Mouse (Mus musculus) lung, postnatal 10 days (tissue): Measurements from ENCODE around the gene Il6st.
"Not testable (repeated sequence)": the region's sequence is repeated elsewhere in the genome, so short reads cannot be mapped to it uniquely, and the experiment has no call there.

ENCODE experiments used
- DNase-seq: peaks from one replicate; pipeline ENCODE4 v3.0.0; 2021

The Il6st gene

DNA sequence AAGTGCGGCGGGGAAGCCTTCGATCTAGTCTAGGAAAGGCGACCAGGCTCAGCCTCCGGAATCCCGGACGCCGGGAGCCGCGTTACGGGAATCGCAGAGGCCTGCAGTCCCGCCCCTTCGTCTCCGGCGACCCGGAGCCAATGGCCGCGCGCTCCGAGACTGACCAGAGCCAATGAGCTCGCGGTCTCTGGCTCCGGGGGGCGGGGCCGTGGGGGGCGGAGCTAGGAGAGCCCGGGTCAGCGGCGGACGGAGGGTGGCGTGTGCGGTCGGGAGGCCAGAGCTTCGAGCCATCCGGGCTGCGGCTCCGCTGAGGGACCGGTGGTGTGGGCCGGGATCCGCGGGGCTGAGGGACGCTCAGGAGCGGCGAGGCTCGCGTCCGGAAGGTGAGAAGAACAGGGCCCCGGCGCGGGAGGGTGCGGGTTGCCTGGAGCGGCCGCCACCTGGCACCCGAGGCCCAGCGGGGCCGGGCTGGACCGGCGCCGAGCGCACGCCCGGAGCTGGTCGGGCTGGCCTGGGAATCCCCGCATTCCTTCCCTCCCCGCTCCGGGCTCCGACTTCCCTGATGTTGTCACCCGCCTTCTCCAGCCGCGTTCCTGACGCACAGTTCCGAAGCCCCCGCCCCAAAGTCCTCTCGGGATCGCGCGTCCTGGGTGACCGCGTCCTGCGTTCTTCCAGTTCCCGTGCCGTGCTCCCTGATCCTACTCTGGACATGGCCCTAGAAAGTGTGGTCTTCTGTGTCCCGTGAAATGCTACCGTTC, at the start of gene Il6st:
Gene Il6st (plus strand): TSS at position 203 of the 758 bp plus-strand sequence.
- peak; percentile 99 for DNase-seq

DNA sequence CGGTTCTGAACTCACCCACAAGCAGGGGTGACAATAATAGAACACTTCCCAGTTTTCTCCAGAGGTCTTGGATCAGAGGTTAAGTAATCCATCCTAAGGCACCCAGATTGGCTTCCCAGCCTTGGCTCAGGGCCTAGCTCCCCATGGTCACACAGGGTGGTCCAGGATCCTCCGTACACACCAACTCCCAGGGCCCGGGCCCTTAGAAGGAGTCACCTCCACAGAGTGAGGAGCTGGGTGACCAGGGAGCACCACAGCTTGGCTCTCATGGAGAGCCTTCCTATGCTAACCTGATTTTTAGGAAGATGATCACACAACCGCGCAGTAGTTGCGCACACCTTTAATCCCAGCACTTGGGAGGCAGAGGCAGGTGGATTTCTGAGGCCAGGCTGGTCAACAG, 48.0 kb upstream of the Il6st start:
- no peak for DNase-seq

DNA sequence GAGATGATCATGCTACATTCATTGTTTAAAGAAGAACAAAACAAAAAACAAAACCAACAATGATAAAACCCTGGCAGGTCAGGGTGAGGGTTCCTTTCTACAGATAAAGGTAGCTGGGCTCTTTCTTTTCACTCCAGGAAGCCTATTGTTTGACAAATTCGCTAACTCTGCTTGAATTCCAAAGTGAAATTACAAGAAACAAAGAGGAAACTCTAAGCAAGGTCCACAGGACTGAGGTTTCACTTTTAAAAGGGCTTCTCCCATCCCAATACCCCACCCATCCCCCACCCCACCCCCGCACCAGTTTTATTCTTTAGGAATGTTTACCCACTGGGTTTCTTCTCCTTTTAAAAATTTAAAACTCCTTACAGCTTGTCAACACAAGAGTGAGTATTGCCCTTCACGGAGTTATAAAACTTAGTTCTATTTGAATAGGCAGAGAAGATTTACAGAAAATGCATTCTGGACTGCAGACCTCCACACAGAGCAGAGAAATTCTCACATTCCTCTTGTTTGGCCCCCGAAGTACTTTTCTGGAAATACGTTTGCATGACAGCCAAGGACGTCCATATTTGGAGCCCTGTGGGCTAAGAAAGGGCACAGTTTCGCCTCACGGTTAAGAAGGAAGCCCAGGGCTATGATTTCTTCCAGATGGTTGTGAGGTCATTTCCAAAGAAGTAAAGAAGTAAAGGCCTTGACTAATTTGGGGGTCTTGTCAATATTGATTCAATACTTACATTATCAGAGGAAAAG, 47.3 kb upstream of the Il6st start:
- no peak for DNase-seq

DNA sequence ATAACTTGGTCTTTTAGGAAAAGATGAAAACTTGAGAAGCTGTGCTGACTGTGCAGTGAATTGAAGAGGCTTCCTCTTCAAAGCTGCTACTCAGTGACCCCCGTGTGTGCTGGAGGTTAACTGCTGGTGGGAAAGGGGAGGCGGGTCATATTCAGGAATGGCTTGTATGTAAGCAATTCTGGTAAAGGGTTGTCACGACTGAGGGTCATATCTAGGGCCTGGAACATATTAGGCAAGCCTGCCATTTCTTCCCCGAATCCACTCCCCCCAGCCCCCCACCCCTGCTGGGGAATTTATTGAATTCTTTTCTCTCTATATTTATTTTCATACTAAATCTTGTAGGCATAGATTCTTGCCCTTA, 46.7 kb upstream of the Il6st start:
- DNase-seq: no peak

DNA sequence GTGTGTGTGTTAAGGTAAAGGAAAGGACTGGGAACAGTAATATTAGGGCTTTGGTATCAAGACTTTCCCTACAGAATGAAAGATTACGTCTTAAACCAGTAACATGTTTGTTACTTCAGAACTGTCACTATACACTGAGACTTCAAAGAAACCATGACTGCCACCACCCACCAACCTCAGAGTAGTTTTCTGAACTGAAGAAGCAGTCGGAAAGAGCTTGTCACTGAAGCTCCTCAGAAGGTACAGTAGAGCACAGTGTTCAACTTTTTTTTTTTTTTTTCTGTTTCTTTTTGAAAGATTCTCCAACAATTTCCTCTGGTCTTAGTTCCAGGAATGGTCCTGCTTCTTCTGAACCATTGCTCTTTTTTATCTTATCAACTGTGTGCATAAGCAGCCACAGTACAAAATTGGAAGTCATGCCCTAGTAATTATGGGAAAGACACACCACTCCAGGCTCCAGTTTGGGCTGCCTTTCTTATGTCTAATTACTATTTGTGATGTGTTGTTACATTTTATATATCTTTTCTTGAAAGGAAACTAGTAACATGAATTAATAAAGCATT, 45.9 kb upstream of the Il6st start:
- no peak for DNase-seq

DNA sequence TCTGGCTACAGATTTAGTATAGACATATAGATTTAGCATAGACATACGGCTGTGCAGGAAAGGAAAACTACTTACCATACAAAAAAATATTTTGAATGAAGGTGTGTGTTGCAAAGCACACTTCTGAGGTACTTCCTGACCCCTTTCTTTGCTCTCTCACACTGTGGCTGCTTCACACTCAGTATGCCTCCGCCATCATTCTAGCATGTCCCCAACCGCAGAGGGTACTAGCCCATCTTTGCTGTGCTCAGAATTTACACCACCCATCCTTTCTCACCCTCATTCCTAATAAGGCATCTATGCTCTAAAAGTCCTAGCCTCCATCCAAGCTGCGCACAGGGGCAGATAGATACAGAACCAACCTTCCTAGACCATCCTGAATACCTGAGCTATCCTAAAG, 45.3 kb upstream of the Il6st start:
- no peak for DNase-seq

DNA sequence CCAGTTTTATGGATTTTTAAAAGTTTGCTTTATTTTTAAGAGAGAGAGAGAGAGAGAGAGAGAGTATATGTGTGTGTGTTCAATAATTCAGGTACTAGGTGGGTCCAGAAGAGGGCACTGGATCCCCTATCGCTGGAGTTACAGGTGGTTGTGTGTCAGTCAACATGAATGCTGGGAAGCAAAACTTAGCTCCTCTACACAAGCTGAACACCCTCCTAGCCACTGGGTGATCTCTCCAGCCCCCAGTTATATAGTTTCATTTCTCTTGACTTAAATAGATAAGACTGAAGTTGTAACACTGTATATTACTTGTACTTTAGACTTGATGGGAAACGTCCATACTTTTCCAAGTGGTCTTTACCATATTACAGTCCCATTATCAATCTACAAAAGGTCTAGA, 39.7 kb upstream of the Il6st start:
- DNase-seq: no peak

DNA sequence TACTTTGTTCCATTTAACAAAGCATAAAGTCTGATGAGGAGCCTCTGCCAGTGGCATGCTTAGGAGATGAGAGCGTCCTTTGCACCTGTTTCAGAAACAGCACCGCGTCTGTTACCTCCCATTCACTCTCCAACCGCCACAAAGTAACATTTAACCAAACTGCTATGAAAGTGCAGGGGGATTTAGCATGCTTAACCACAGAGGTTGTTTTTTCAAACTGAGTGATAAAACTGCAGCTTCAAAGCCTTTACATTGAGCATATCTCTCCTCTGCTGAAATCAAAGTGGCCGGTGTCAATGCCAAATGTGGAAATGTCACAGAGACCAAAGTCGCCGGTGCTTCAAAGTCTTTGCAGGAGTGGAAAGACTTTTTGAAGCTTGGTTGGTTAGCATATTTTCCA, 39.2 kb upstream of the Il6st start:
- DNase-seq: no peak

DNA sequence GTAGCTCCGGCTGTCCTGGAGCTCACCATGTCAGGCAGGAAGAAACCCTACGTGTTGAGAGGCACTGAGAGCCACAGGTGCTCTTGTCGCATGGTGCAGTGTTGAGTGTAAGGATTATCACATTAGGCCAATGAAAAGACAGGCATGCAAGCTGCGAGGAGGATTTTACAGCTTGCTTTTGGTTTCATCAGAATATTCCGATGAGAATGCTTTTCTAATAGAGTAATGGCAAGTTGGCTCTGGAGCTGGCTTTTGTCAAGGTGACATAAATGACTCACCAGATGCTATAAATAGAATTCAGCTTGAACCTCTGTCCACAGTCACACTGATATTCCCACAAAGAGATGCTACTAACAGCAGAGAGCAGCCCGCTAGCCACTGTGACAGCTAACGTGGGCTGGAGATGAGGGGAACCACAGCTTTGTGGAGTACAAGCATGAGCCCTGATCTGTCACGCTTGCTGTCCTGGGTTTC, 38.7 kb upstream of the Il6st start:
- no peak for DNase-seq

DNA sequence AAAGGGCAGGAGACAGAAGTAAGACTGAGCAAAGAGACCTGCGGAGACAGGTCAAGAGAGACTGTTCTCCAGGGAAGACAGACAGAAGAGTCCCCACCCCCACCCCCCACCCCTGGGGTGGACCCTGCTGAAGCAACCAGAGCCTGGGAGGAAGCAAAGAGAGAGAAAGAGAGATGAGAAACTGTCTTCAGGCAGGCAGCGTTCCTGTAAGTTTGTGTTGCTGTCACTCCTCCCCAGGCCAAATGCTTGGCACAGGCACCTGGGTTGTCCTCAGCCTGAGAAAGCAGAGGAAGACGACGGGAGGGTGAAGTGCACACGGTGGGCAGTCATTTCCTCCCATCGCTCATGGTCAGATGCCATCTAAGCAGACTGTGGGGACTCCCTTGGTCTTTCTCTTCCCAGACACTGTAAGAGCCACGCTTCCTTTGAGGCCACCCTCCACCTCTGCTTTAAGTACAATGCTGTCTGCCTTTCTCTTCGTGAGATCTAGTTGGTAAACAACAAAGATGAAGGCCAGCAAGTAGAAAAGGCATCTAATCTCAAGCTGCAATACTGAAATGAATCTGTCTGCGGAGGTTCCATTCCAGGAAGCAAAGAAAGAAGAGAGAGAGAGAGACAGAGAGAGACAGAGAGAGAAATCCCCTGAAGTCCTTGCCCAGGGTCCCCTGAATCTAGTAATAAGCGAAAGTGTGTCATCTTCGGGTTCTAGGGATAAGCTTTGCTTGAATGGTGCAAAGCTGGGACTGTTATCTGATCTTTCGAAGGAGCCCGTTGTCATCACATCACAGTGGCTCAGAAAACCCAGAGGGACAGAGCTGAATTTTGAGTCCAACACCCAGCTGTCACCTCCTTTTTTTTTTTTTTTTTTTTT, 37.4 kb upstream of the Il6st start:
- no peak for DNase-seq

DNA sequence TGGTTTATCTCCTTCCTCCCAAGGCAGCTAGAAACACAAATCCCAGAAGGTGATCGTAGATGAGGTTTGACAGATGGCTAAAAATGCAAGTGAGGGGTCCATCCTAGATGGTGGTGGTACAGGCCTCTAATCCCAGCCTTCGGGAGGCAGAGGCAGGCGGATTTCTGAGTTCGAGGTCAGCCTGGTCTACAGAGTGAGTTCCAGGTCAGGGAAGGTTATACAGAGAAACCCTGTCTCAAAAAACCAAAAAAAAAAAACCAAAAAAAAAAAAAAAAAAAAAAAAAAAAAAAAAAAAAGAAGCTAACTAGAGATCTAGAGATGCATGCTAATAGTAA, 36.8 kb upstream of the Il6st start:
- not testable (repeated sequence) for DNase-seq

DNA sequence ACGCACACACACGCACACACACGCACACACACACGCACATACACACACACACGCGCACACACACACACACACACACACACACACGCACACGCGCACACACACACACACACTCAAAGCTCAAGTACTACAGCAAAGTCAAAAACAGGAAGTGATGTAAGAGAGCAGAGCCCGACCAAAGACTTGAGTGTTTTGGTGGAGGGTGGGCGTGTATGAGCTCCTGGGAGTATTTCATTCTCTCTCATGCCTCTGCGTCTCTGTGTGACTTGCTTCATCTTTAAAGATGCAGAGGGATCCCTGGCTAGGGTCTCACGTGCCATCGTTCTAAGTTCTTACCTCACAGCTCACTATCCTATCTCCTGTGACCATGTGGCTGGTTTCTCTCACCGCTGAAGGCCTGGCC, 36.3 kb upstream of the Il6st start:
- DNase-seq: no peak

DNA sequence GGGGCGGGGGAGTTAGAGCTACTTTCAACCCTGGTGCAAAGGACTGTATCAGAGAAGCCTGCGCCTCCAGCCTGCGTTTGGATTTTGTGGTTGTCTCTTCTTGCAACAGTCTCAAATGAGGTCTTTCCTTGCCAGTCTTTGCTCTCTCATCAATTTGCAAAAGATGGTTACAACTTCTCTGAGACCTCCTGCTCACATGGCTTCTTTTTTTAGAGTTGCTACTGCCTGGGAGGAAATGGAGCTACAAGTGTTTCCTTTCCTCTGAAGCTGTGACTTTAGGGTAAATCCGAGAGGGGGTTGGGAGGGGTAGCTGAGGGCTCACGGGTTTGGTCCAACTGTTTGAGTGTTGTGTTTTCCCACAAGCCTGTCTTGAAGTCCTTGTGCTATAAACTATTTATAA, 30.6 kb upstream of the Il6st start:
- peak; percentile 51 for DNase-seq

DNA sequence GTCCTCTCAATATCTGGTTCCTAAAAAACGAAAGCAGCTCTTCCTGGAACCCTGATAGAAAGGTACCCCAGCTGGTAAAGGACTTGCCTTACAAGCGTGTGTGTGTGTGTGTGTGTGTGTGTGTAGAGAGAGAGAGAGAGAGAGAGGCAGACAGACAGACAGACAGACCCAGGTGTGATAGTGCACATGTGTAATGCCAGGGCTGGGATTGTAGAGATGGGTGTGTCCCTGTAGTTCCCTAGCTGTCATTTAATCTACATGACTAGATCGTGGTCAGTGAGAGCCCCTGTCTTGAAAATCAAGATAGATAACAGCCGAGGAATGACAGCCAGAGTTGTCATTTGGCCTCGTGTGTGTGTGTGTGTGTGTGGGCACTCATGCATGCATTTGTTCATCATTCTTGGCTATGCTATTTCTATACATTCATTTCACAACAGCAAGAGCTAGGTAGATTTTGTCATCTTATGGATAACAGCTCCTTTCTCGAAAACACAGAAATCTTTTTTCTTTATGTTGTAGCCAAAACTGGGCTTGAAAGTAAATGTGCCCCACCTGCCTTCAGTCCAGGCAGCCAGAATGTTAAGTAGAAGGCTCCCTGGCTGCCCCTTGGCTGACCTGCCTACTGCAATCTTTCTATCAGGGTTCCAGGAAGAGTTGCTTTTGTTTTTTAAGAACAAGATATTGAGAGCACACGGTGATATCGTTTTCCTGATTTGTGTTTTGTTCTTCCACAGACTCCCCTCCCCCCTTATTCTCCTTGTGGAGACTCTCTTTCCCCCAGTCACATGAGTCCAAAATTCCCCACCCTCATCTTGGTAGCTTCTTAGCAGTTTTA, 28.4 kb upstream of the Il6st start:
- no peak for DNase-seq

DNA sequence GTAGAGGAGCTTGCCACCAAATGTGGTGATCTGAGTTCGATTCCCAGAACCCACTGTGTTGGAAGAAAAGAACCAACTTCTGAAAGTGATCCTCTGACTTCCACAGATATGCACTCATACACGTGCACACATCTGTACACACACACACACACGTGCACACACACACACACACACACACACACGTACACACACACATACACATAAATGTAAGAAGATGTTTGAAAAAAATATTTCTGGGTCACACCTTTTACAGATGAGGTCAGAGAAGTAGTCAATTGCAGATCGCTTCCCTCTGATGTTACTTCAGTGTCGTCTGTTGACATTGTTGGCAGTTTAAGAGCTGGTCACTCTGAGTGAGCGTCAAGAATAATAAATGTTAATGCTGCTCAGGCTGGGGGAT, 27.6 kb upstream of the Il6st start:
- DNase-seq: no peak

DNA sequence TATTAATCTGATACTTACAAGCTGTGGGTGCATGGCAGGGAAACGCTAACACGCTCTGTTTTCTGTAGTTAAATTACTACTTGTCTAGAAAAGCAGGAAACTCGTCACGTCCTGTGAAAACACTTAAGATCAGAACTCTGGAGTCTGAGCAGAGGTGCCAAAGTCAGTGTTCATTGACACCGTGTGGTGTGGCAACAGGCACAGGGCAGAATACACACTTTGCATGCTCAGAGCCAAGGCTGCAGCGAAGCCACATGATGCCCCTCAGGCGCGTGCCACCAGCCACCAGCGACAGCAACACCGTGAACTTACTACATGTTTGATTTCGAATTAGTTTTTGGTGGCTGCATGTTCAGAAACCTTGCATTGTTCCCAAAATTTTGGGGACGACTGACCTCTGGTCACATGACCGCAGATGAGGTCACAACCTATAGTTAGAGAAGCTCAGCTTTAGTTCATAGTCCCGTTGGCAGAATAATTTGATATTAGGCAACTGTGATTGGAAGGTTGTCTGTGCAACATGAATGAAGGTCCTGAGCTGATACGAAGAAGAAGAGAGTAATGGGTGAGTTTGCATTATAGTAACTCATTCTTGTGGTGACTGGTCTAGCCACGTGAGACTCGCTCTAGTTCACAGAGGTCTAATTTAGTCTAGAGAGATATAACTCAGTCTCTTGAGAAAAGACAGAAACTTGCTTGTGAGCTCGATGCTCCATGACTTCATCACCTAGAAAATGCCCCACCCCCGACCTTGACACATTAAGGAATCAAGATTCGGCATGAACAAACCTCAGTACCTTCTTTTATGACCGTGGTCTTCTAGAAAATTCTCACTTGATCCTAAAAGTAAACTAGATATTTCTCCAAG, 25.6 kb upstream of the Il6st start:
- DNase-seq: no peak

DNA sequence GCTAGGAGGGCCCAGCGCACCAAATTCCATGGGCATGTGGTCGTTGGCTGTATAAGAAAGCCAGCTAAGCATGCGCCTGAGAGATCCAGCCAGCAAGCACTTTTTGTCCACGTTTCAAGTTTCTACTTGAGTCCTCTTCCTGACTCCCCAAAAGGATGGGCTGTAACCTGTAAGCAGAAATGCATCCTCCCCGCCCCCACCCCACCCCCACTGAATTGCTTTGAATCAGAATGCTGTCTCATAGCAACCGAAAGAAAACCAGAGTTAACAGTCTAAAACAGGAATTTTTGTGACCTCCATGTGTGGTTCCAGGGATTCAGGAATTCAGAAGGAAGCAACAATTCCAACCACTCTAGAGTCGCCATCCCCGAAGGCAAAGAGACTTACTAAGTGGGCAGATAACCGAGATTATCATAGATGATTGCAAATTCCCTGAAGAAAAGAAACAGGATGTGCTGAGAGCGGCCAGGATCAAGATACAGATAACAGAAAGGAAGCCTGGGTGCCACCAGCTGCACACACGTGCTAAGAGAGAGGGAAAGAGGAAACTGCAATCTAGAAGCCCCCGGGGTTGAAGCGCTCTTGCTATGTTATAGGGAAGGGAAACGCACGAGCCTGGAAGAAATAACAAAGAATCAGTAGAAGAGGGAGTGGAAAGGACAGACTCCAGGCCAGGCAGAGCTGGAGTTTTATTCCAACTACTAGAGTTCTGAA, 24.6 kb upstream of the Il6st start:
- DNase-seq: no peak

DNA sequence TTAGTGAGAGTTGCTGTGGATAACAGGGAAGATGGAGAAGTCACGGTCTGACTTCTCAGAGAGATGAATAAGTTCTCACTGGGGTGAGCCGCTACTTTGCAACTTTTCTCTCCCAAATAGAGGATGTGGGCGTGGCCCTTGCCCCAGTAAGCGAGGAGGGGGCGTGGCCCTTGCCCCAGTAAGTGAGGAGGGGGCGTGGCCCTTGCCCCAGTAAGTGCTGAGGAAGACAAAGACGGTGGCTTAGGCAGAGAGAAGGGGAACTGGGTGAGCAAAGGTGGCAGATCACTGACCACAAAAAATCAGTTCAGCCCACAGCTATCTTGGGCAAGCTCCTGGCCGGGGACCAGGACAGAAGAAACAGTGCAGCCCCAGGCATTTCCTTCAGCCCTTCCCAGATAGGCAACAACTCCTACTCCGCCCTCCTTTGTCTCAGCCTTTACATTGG, 23.9 kb upstream of the Il6st start:
- peak; percentile 74 for DNase-seq

DNA sequence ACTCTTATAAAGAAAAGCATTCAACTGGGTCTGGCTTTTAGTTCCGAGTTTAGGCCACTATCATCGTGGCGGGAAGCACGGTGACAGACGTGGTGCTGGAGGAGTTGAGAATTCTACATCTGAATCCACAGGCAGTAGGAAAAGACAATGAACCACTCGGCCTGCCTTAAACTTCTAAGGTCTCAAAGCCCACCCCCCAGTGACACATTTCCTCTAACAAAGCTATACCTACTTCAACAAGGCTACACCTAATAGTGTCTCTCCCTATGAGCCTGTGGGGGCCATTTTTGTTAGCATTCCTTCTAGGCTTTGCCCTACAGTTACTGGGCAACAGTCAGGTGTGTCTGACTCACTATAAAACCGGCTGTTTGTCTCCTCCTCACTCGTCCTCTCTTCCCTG, 23.2 kb upstream of the Il6st start:
- DNase-seq: no peak

DNA sequence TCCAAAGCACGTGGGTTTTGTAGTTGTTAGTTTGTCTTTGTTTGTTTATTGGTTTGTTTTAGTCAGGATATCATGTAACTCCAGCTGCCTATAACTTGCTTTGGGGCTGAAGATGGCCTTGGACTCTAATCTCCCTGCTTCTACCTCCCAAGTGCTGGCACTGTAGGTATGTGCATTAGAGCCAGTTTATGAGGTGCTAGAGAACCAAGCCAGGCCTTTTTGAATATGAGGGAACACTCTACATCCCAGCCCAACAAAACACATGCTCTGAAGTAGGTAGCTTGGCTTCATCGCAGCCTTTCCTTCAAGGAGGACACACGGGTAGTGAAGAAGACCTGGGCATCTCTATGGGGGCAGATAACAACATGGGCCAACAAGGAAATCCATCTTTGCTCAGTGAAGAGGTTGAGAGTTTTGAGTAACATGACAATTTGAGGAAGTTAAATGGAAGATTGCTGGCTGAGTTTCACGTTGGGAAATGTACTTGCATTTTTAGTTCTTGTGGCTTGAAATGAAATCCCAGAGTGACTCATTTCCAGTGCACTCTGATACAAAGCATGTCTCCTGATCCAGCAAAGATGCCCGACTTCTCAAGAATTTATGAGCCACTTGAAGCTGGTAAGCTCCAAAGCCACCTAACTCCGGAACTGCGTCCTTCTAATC, 20.9 kb upstream of the Il6st start:
- DNase-seq: no peak
